Mouse (Mus musculus): Measurements from ENCODE around the gene Myef2.

Gene Myef2

DNA sequence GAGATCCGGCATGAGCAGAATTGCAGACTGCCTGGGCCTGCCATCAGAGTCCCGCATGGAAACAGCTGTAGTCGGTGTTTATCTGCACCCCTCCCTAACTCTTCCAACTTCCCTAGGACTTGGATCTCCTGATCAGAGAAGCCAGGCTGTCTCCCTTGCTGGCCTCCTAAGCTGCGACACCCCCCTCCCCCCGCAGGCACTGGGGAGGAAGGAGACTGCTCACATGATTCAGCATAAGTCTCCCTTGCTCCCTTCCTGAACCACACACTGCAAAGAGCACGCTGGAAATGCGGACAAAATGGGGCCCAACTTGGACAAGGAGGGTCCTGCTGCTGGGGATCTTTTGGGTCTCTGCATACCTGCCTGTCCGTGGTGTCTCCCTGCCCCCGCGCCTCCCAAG lies 55.6 kb downstream of the Myef2 start, which contains the start of gene Slc24a5:
Gene Slc24a5 (plus strand): TSS at position 231 of the 400 bp plus-strand sequence.
- no peak for DNase-seq (ENCODE audit: low spot score in 2 of 2)

DNA sequence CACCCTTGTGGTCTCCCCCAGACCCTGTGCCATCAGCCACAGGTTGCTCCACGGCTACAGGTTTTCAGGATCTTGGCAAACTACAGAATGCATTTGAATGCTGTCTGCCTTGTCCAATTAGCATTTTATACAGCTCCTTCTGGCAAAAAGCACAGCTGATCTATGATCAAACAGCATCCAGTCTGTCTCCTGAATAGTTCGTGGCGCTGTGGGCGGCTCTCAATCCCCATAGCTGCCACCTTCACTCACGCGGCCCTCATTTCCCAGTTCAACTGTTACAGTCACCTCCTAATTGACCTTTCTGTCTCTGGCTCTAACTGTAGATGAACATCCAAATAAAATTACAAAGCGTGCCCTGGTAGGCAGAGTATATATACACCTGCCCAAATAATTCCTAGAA lies 56.1 kb downstream of the Myef2 start:
- no peak for DNase-seq (ENCODE audit: low spot score in 2 of 2)

DNA sequence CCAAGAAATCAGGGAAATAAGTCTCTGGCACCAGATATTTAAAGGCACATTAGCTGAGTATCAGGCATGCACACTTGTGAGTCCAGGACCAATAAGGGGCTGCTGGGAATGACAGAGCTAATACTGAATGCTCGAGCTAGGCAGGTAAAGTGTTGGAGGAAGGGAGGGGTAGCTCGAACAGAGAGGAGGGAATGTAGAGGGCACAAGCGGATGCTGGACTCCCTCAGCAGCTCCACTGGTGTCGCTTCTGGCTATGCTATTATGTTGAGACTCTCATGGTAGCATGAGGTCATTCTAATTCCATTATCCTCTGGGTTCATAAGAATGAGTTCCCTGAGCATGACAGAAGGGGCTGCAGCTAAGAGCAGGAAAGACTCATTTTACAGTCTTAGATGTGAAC lies 60.5 kb downstream of the Myef2 start:
- no peak for DNase-seq (ENCODE audit: low spot score in 2 of 2)

DNA sequence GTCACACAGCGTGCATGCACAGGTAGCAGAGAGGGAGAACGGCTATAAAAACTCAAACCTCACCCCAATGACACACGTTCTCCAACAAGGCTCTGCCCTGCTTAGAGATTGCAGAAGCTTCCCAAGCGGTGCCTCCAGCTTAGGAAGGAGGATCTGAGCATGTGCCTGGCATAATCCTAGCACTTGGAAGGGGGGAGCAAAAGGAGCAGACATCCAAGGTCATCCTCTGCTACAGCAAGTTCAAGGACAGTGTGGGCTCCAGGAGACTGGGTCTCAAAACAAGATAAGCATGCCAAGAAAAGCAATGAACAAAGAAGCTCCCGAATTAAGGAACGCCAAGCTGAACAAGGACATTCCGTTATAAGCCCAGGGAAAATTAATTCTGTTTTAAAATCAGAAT lies 62.0 kb downstream of the Myef2 start:
- DNase-seq (ENCODE audit: low spot score in 2 of 2), result no peak

DNA sequence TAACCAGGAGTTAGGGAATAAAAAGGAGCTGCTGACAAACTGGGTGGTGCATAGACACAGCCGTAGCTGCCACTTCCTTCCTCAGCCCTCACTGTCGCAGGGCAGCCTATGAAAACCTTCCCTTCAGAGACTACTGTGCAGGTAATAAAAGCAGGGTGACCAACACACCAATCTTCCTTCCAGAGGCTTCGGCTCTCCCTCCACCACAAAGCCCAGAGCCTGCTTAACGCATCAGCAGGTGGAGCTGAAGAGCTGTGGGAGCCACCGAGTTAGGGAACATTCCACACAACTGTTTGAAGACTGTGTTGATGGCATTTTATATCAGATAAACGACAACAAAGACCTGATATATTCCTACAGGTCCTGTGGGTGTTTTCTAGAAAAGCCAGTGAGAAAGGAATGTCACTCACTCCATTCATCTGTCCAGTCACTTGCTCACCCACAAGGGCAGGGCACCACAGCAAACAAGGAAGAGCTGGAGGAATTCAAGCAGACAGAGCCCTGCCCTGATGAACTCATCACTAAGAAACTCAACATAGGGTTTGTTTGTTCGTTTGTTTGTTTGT lies 66.1 kb downstream of the Myef2 start:
- no peak for DNase-seq (ENCODE audit: low spot score in 2 of 2)

DNA sequence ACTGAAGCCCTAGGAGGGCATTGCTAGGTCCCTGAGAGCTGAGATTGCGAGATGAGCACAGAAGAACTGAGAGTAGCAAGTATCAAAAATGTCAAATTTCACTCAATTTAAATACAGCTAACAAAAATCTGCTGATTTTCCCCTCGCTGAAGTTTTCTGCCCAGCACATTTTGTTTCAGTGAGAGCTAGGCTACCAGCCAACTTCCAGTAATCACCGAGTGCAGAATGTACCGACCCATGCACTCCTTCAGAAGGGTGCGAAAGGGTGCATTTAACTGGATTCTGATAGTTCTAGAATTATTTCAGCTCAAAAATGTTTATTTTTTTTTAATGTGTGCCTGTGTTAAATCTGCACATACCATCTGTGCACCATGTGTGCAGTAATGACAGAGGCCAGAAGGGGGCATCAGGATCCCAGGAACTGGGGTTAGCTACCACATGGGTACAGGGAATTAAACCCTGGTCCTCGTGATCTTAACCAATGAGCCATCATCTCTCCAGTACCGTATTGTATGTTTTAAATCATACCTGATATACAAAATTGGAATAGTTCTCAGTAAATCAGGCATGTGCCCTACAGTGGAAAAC lies 68.1 kb downstream of the Myef2 start:
- no peak for DNase-seq (ENCODE audit: low spot score in 2 of 2)
